Mouse (Mus musculus) cerebellum, postnatal 14 days (tissue): Measurements from ENCODE around the gene Ier5l.

Experiments used
- DNase-seq, 2 experiments: peaks; one replicate each; pipeline ENCODE4 v3.0.0; 2021; ENCODE audit warnings: mixed read lengths in 2 of 2

Ier5l gene

GRCm38 (mm10) chr2:30441518-30442497, 32.2 kb downstream of the Ier5l start:
- DNase-seq = peak; percentile 52 to 68

DNA sequence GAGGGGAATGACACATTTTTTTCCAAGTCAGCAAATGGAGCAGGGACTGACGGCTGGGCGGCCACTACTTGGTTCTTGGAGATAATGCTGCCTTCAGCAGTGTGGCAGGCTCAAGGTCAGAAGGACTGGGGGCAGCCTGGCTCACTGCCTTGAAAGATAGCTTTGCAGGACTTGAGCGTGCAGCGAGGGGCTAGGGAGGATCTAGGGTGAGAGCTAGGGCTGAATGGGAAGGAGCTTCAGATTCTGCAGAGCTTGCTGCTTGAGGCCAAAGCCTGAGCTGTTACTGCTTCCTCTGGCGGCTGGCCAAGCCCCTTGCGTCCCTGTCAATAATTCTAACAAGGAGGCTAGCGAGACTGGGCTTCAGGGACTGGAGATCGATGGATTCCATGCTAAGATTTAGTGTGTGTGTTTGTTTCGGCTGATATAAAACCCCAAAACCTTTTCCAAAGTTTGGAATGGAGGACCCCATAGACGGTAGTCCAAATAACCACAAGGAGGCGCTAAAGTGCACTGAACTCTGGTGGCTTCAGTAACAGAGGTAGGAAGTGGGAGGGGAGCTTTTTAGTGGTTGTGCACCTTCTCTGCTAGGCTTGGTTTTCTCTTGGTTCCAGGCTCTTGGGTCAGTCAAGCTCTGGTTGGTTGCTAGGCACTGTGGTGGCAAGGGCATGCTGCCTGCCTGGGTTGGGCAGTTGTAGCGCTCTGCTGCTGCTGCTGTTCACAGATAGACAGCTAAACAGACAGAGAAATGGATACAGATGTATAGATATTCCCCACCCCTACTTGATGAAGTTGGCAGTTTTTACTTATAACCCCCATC, 33.1 kb downstream of the Ier5l start:
- DNase-seq = peak; percentile 76 to 78

DNA sequence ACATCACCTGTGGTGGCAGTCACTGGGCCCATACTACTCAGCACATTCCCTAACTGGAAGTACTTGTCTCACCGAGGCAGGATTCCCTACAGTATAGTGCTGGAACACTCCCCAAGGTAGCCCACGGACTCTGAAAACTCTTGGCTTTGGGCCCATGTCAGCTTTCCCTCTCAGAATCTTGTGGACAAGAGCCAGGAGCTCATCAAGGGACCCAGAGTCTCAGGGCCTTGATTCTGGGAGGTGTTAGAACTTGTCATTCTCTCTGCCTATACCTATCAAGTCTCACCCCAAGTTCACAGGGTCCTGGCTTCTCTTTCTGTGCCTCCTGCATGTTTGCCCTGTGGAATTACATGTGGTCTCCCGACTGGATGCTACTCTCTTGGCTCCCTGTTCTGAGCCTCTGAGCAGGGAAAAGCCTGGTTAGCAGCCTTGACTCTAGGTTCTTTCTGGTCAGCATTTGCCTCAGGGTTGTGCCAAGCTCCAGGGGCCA, 33.8 kb downstream of the Ier5l start:
- no peak for DNase-seq

GRCm38 (mm10) chr2:30439631-30440030, 34.4 kb downstream of the Ier5l start:
- DNase-seq = no peak

- DNase-seq = no peak
Observed at GRCm38 (mm10) chr2:30437791-30438190, 36.2 kb downstream of the Ier5l start.

DNA sequence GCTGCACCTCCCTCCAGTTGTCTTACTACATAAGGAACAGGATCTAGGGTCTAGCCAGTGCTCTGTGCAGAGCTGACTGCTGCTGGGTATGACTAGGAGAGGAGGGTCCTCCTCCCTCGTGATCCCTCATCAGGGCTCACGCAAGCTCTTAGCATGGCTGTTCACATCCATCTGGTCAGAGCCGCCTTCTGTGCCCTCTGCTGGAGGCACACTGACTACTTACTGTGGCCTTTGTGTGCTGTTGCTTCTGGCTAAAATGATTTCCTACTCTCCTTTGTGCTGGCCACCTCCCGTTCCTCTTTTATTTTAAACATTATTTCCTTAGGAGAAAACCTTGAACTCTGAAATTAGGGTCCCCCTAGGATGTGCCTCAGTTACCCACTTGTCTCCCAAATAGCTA, 37.2 kb downstream of the Ier5l start:
- DNase-seq = no peak

DNA sequence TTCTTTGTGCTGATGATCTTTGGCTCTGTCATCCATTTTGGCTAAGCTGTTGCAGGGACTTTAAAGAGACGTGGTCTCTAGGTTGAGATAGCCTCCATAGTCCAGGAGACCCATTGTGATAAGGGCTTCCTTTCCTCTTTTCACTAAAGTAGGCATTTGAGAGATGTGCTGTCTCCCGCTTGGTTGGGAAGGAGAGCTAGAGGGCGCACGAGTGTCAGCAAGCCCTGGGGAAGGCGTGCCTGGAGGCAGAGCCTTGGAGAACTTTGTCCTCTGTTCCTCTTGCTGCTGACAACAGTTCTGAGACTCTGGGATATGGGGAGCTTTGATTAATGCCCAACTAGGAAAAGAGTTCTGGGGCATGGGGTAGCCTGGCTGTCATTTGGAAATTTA, 37.9 kb downstream of the Ier5l start:
- peak in 1 of 2 experiments; percentile 63 for DNase-seq

- peak; percentile 84 to 86 for DNase-seq
Observed at GRCm38 (mm10) chr2:30435326-30436155, 38.5 kb downstream of the Ier5l start.

DNA sequence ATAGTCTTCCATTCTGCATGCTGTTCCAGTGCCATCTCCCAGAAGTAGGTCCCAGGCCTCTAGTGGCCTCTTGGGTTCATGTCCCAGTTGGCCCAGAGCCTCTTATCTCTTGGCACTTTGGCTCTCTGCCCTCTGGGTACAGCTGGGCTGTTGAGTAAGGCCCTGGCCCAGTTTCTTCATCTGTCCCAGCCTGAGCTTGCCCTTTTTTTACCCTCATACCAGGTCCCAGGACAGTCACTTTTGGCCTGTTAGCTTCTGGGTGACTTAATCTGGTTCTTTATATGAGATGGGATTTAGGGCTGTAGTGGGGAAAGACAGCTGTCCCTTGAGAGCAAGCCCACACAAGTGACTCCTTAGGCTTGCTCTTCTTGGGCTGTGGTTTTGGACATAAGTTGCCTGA, 44.9 kb downstream of the Ier5l start:
- no peak for DNase-seq
